Mouse (Mus musculus) erythroblast, adult 5-6 weeks (primary cell): ENCODE measurements around the gene Ackr4. TPM values are rescaled to one million over a fixed set of nuclear protein-coding genes. Genes with fewer than 3 reads are reported as not detected.

ENCODE experiments used
- ATAC-seq: replicated peaks from 2 replicates; pipeline ENCODE4 v1.8.0; 2016; ENCODE audit warnings: moderate number of reproducible peaks, mild to moderate bottlenecking, moderate TSS enrichment, inconsistent platforms; ENCODE audit not compliant: poor library complexity, low FRiP score, severe bottlenecking
- total RNA-seq, 2 experiments: library from RNA; stranded (forward) in 1 of 2; stranded (reverse) in 1 of 2; fragments of 150-400 nt in 1 of 2; fragments of 200-764, 138-1000 nt in 1 of 2; gene quantifications; 2 replicates each; pipeline versions ENCODE4 v1.2.3 to v1.2.4; 2015 to 2017; ENCODE audit warnings: low replicate concordance in 2 of 2

Gene Ackr4
- total RNA-seq, 2 experiments from 2014 or later: 0.77 TPM; not detected in 1

- ATAC-seq: no peak
Measured at GRCm38 (mm10) chr9:104108571-104109143, 18.1 kb downstream of the Ackr4 start.

DNA sequence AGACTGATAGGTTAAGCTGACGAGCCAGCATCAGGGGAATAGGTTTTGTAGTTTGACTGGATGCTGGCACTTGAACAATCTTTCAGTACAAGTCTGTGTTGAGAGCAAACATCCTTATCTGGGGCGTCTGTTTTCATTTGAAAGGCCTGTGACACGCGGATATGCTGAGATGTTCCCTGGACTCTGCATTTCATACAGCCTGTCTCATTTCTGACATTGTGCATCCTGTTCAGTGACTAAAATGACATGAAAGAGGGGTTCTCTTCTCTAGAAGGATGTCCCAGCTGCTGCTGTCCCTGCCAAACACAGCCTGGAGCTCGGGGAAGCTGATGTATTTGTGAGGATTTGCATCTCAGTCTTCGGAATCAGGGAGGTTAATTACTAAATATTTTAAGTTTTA is 19.3 kb downstream of the Ackr4 start:
- no peak for ATAC-seq

GRCm38 (mm10) chr9:104106930-104107329 is 19.8 kb downstream of the Ackr4 start:
- ATAC-seq: no peak

DNA sequence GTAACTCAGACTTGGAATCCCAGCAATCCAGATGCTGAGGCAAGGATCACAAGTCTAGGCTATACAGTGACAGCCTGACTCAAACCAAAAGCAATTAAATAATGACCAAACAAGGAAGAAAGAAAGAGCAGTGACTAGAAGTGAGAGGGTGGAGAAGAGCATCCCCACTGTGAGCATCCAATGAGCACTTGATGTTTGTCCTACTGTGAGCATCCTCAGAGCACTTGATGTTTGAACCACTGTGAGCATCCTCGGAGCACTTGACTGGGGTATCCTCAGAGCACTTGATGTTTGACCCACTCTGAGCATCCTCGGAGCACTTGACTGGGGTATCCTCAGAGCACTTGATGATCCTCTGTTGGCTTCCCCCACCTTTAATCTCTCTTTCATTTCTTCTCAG is 21.7 kb downstream of the Ackr4 start:
- no peak for ATAC-seq

- ATAC-seq: no peak
Measured at GRCm38 (mm10) chr9:104102901-104103300, 23.8 kb downstream of the Ackr4 start.

- no peak for ATAC-seq
Measured at GRCm38 (mm10) chr9:104102301-104102700, 24.4 kb downstream of the Ackr4 start.

DNA sequence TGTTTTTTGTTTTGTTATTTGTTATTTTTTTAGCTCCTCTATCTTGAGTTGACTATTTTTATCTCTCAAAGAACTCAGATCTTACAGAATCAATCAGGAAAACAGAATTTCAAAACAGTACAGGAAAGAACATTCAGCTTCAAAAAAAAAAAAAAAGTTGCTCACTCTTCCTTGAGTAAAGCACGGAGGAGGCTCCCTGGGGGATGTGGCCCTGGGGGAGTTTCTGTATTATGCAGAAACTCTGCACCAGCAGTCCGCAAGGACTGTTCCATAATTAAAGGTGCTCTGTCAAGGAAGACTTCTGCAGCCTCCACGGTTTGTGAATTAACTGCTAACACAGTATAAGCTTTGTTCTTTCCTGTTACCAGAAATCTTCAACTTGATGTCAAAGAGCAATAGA is 25.3 kb downstream of the Ackr4 start:
- no peak for ATAC-seq

DNA sequence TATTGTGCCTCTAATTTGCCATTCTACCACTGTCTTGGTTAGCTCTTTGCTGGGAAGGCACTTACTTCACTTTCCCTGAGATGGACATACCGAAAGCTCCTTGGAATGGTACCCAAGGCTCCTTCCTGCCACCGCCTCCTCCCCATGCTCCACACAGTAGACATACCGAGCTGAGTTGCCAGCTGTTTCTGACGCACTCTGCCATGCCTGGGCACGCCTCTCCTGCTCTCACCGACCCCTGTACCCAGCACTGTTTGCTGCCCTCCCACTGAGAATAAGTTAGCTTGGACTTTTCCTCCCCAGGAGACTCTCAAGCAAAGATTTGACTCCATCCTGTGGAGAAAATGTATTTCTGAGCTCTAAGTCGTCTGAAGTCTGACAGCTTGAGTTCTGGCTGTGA is 25.9 kb downstream of the Ackr4 start:
- no peak for ATAC-seq

GRCm38 (mm10) chr9:104099060-104099459 is 27.7 kb downstream of the Ackr4 start:
- ATAC-seq: no peak

DNA sequence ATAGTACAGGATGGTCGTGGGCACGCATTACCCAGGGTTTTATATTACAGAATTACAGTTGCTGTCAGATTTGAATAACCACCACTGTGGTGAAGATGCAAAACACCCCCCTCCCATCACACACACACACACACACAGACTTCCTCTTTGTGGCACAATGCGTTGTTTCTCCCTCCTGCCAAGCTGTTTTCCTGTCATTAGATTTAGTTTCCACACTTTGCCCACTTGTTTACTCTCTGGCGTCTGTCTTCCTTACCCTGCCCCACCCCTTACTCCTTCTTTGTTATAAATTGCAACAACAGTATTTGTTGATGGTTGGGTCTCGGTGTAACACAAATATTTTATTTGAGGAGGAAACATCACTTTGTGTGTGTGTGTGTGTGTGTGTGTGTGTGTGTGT is 28.5 kb downstream of the Ackr4 start:
- ATAC-seq: no peak

GRCm38 (mm10) chr9:104092945-104093344 is 33.8 kb downstream of the Ackr4 start:
- no peak for ATAC-seq

DNA sequence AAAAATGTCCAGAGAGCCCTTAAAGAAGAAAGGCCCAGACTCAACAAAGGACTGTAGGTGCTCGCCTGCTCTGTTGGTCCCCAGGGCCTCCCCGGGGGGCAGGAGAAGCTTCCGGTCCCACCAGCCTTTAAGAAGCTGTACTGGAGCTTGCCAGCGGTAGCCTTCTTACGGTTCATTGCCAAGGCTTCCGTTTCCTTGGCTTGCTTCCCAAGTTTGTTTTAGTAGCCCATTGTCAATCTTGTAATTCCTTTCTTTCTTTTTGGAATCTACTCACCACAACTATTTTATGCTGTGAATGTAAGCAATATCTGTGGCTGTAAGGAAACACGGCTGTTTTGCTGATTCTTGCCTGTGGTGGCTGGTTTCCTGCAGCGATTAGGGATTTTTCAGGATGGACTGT is 38.2 kb downstream of the Ackr4 start:
- no peak for ATAC-seq

- no peak for ATAC-seq
Measured at GRCm38 (mm10) chr9:104085730-104086429, 40.9 kb downstream of the Ackr4 start.

- no peak for ATAC-seq
Measured at GRCm38 (mm10) chr9:104080038-104080437, 46.7 kb downstream of the Ackr4 start.

DNA sequence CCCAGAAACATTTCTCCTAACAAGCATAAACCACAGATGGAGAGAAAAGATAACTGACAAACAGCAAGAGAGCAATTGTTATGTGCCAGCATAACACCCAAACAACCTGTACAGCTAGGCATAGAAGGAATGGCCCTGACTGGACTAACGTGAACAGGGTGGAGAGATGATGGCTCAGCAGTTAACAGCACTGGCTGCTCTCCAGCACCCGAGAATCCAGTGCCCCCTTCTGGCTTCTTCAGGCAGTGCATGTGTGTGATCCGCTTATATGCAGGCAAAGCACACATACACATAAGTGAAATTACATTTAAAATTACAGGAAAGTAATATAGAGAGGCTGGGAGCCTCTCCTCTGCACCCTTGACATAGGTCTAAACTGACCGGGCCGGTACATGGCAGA is 47.4 kb downstream of the Ackr4 start:
- peak; percentile 84 for ATAC-seq

- no peak for ATAC-seq
Measured at GRCm38 (mm10) chr9:104078780-104079179, 48.0 kb downstream of the Ackr4 start.

GRCm38 (mm10) chr9:104075808-104076207 is 50.9 kb downstream of the Ackr4 start:
- 0 out of 2 replicates have a peak, but pooled peaks have one; percentile 47 for ATAC-seq

DNA sequence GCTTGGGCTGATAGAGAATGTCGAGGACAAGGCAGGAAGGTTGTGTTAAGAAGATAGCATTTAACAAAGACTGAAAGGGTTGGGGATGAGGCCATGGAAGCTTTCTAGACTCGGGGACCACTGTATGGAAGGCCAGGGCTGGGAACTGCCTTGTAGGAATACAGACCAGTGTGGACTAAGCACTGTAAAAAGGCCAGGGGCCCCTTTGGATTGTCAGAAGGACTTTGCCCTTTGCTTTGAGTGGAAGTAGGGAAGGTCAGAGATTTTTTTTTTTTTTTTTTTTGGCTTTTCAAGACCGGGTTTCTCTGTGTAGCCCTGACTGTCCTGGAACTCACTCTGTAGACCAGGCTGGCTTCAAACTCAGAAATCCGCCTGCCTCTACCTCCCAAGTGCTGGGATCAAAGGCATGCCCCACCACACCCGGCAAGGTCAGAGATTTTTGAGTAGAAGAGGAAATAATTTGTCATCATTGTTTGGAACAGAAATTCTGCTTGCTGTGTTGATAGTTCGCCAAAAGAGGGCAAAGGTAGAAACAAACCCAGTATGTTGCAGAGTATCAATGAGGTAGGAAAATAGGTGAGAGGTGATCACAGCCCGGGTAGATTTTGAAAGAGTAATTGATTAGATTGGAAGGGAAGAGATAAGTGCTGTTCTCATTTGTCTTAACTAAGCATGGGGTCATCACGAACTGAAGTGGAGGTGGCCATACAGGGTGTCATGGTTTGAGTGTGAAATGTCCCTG is 55.7 kb downstream of the Ackr4 start:
- no peak for ATAC-seq

DNA sequence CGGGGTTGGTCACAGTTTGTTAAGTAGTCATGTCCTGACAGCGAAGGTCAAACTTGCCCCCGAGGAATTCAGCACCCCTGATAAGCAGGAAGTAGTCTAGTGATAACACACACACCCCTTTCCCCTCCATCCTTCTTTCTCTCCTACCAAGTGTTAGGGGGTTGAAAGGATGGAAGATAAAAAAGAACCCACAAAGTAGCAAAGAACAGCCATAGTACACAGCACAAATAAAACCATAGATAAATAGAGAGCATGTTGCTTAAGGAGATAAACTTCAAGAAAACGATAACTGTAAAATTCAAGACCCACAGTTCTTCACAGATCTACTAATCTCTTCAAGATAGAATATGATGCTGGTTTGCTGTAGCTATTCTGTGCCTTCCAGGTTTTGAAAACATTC is 56.5 kb downstream of the Ackr4 start:
- no peak for ATAC-seq

GRCm38 (mm10) chr9:104064571-104064970 is 62.2 kb downstream of the Ackr4 start:
- no peak for ATAC-seq
